Mouse (Mus musculus) brown adipose tissue, adult 24 weeks (tissue): ENCODE data around the gene Fkbp5. TPM values are rescaled to one million over a fixed set of nuclear protein-coding genes. Genes with fewer than 3 reads are reported as not detected.
A peak's percentile ranks its signal among the peaks of the same experiment; 100 is the strongest.
"Not testable (repeated sequence)": the region's sequence is repeated elsewhere in the genome, so short reads cannot be mapped to it uniquely, and the experiment has no call there.

Experiments used
- H3K27ac ChIP-seq: fragments of 200-500 bp; replicated peaks from 2 replicates; pipeline ENCODE4 v1.5.1; 2012; ENCODE audit warnings: low read depth, mild to moderate bottlenecking, low read length
- H3K4me1 ChIP-seq: fragments of 200-500 bp; 2 replicates; pipeline ENCODE4 v1.6.1; 2012; ENCODE audit warnings: low read length, mixed read lengths; ENCODE audit not compliant: control insufficient read depth, insufficient read depth, insufficient read length
- H3K4me3 ChIP-seq: fragments of 200-500 bp; 2 replicates; pipeline ENCODE4 v1.5.1; 2012; ENCODE audit warnings: low read depth, mild to moderate bottlenecking, low read length, moderate library complexity; ENCODE audit not compliant: insufficient read depth
- polyA plus RNA-seq: library from polyadenylated mRNA; stranded (reverse); fragments of >200 nt; gene quantifications from 2 replicates; pipeline ENCODE4 v1.2.4, GENCODE M21; 2012; ENCODE audit not compliant: missing spikeins, insufficient read depth, insufficient read length

Fkbp5 gene
- polyA plus RNA-seq, 1 experiment: 3.9 TPM

- not testable (repeated sequence) for H3K4me3 ChIP-seq, H3K4me1 ChIP-seq, H3K27ac ChIP-seq
Observed at GRCm38 (mm10) chr17:28358576-28359261, 158.6 kb downstream of the Fkbp5 start.

GRCm38 (mm10) chr17:28355871-28356270, 161.5 kb downstream of the Fkbp5 start:
- Histone ChIP-seq H3K4me3 (no peak overlapping the region), H3K4me1 (0 out of 2 replicates have a peak, but pooled peaks cover 3% of the 10 kb centered on the region), H3K27ac (no peak overlapping the region)

- 0 out of 2 replicates have a peak, but pooled peaks cover 3% of the 10 kb centered on the region for H3K4me1 ChIP-seq
- peak overlapping the region; percentile 94; the same call in 1 of the 2 replicates for H3K4me3 ChIP-seq
- H3K27ac ChIP-seq: no peak overlapping the region
Observed at GRCm38 (mm10) chr17:28352018-28352417, 165.3 kb downstream of the Fkbp5 start.

GRCm38 (mm10) chr17:28351353-28351890, 165.9 kb downstream of the Fkbp5 start:
- no peak overlapping the region for H3K27ac ChIP-seq
- H3K4me1 ChIP-seq: 0 out of 2 replicates have a peak, but pooled peaks cover 3% of the 10 kb centered on the region
- peak overlapping the region; percentile 94 for H3K4me3 ChIP-seq

GRCm38 (mm10) chr17:28350466-28351352, 166.6 kb downstream of the Fkbp5 start, which contains the start of gene Tead3:
Gene Tead3, minus strand, starts transcription at chr17:28350817.
- H3K27ac ChIP-seq: 0 out of 2 replicates have a peak within 1 kb of the TSS, but pooled peaks have one; percentile 30
- peak within 1 kb of the TSS; percentile 94 for H3K4me3 ChIP-seq
- 0 out of 2 replicates have a peak, but pooled peaks cover 3% of the 10 kb centered on the region for H3K4me1 ChIP-seq

GRCm38 (mm10) chr17:28349901-28350465, 167.3 kb downstream of the Fkbp5 start:
- 0 out of 2 replicates have a peak, but pooled peaks cover 3% of the 10 kb centered on the region for H3K4me1 ChIP-seq
- peak overlapping the region; percentile 83 for H3K4me3 ChIP-seq
- no peak overlapping the region for H3K27ac ChIP-seq

- 0 out of 2 replicates have a peak, but pooled peaks cover 3% of the 10 kb centered on the region for H3K4me1 ChIP-seq
- H3K27ac ChIP-seq: no peak overlapping the region
- H3K4me3 ChIP-seq: peak overlapping the region; percentile 83
Observed at GRCm38 (mm10) chr17:28349264-28349880, 168.0 kb downstream of the Fkbp5 start.

Other genes starting within 250 kb of the Fkbp5 start
- 5.0 and 9.9 TPM in 2 replicates for gene Fance, start 204.0 kb downstream of the Fkbp5 start, polyA plus RNA-seq
- 196 and 332 TPM in 2 replicates for gene Rpl10a, start 189.1 kb downstream of the Fkbp5 start, polyA plus RNA-seq
- gene Tead3, start 166.7 kb downstream of the Fkbp5 start, polyA plus RNA-seq: 3.6 and 4.6 TPM in 2 replicates
- gene Tulp1, start 152.3 kb downstream of the Fkbp5 start, polyA plus RNA-seq: not detected in 2 replicates
- gene Armc12, start 13.3 kb upstream of the Fkbp5 start, polyA plus RNA-seq: not detected in 2 replicates
- gene Clpsl2, start 31.9 kb upstream of the Fkbp5 start, polyA plus RNA-seq: not detected in 2 replicates
- not detected in 2 replicates for gene Clps, start 43.2 kb upstream of the Fkbp5 start, polyA plus RNA-seq
- not detected in 2 replicates for gene Lhfpl5, start 58.1 kb upstream of the Fkbp5 start, polyA plus RNA-seq
- 19.0 and 31.0 TPM in 2 replicates for gene Srpk1, start 105.2 kb upstream of the Fkbp5 start, polyA plus RNA-seq
- 0.71 and 1.5 TPM in 2 replicates for gene Slc26a8, start 172.7 kb upstream of the Fkbp5 start, polyA plus RNA-seq
- gene Mapk14, start 173.8 kb upstream of the Fkbp5 start, polyA plus RNA-seq: 39.5 and 49.0 TPM in 2 replicates
- 2.0 and 2.1 TPM in 2 replicates for gene AC170998.1, start 208.6 kb upstream of the Fkbp5 start, polyA plus RNA-seq